Mouse (Mus musculus) heart, adult 18-20 months (tissue): Measurements from ENCODE around the gene Gm49369. TPM values are rescaled to one million over a fixed set of nuclear protein-coding genes. Genes with fewer than 3 reads are reported as not detected.
"Not testable (repeated sequence)": the region's sequence is repeated elsewhere in the genome, so short reads cannot be mapped to it uniquely, and the experiment has no call there.

Source experiments
- DNase-seq, 2 experiments: peaks; one replicate each; pipeline ENCODE4 v3.0.0; 2021 to 2022; ENCODE audit warnings: mixed read lengths in 1 of 2
- total RNA-seq, 2 experiments: library from RNA; stranded (reverse); gene quantifications; 2 replicates each; pipeline ENCODE4 v1.2.3; 2021

The Gm49369 gene
- total RNA-seq, 2 experiments from 2014 or later = 2.1 to 2.2 TPM

DNA sequence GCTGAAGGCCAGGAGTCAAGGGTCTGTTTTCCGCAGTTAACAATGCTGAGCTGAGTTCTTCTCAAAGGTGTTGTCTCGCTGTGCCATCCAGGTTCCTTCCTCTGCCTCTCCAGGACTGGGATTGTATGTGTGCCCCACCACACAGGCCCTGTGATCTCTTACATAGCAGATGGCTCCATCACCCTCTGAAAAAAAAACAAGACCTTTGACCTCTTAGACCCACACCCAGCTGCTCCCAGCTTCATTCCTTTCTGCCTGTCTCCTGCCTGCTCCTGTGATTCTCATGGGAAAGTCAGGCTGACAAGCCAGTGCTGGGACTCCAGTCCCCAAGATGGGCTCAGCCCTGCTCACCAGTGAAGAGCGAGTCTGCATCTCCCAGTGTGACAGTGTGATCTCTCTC is 54.0 kb downstream of the Gm49369 start:
- DNase-seq = no peak

DNA sequence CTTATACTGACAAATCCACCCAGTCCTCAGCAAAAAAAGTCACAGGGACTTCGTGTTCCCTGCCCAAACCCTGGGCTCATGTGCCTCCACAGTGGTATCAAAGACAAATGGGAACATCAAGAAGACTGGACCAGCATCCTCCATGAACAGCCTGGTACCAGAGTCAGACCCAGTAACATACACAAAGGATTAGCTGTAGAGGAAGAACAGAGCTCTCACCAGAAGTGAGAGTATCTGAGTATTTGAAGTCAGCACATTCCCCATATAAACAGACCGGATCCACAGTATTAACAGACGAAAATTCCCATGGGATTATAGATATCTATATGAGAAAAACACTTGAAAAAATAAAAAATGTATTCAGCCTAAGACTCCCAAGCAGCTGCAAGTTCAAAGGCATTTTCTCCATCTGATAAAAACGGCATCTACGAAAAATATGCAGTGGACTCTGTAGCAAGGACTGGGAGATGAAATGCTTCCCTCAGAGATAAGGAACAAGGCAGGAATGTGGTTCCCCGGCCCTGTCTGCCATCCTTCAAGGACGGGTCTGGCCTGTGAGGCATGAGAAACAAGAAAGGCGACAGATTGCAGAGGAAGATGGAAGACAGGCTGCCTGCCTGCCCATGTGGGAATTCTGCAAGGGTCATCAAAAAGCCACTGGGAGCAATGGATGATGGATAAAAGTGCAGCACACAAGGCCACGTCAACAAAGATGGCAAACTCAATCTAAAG is 55.6 kb downstream of the Gm49369 start:
- DNase-seq = no peak

DNA sequence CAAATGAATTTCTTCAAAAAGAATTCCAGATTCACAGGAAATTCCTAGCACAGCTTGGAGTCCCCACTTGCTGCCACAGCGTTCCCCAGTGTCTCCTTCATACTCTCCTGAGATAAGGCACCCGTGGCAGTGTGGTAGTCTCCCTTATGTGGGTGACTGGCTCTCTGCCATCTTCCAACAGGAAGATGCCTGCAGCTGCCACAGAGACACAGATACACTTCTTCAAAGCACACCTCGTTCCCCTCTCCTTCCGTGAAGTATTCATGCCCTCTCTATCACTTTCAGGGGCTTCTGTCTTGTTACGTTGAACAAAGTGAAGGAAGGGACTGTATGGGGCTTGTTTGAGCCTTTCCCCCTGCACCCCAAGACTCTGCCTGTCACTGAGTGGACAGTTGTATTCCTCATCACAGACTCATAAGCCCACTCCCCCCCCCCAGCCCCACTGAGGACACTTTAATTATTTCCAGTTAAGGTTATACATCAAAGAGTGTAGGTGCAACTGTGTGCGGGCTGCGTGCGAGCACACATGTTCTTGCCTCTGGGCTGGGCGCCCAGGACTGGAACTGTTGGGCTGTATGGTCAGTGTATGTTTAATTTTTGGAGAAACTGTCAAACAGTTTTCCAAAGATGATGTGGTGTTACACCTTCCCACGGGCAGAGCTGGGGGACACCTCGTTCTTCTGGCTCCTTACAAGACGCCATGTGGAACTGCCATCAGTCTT is 58.9 kb downstream of the Gm49369 start:
- no peak for DNase-seq

DNA sequence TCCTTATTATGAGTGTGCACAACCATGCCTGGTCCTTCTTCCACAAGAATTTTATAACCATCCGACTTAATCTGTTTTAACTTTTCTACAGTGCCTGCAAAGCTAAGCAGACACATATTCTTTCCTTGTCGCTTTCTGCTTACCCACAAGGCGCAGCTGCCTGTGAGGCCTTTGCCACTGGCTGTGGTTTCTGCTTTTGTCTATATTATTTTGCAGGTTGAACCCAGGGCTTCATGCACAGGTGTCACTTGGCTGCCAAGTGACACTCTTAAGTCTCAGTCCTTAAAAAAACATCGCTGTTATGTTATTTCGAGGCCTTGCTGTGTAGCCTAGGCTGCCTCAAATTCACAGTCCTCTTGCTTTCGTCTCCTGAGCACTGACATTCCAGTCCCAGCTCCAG is 59.8 kb downstream of the Gm49369 start:
- no peak for DNase-seq

DNA sequence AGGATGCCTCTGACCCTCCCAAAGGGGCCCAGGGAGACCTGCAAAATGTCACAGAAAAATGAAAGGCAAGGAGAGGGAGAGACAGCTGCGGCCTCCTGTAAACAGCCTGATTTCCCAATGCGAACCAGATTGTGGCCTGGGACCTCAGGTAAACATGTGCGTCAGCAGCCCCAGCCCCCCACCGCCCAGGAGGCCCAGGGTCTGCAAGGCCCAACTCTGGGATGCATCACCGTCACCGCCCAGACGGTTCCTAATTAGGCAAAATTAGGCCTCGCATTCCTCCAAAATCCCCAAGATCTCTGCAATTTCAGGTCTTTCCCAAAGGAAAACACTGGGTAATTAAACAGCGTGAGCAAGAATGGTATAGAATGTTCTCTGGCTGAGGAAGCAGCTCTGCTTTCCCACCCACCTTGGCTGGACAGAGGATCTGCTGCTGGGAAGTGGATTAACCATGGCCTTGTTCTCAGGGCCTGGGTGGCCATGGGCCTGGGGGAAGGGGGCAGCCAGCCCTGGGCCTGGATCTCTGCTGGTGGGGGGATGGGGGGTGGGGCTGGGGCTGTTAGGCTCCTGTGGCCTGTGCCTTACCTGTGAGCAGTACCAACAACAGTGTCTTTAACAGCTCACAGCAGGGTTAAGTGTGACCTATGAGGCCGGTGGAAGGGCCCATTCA is 60.7 kb downstream of the Gm49369 start:
- DNase-seq = not testable (repeated sequence)

Other genes with a start within 250 kb of the Gm49369 start
- not detected for gene Gm39115, start 246.6 kb downstream of the Gm49369 start, total RNA-seq
- not detected for gene Gm45337, start 238.1 kb downstream of the Gm49369 start, total RNA-seq
- gene Gm29735, start 225.6 kb downstream of the Gm49369 start, total RNA-seq = not detected
- not detected for gene Gm4553, start 216.9 kb downstream of the Gm49369 start, total RNA-seq
- gene Krtap5-2, start 206.7 kb downstream of the Gm49369 start, total RNA-seq = not detected
- gene Gm10153, start 192.3 kb downstream of the Gm49369 start, total RNA-seq = not detected
- not detected for gene Krtap5-3, start 181.3 kb downstream of the Gm49369 start, total RNA-seq
- not detected for gene Gm7579, start 170.8 kb downstream of the Gm49369 start, total RNA-seq
- not detected for gene Krtap5-5, start 152.7 kb downstream of the Gm49369 start, total RNA-seq
- gene Gm40460, start 141.6 kb downstream of the Gm49369 start, total RNA-seq = not detected
- not detected for gene Gm2431, start 124.3 kb downstream of the Gm49369 start, total RNA-seq
- not detected for gene Gm4559, start 108.3 kb downstream of the Gm49369 start, total RNA-seq
- not detected for gene Krtap5-1, start 85.5 kb downstream of the Gm49369 start, total RNA-seq
- gene Krtap5-4, start 79.1 kb downstream of the Gm49369 start, total RNA-seq = not detected
- gene Ifitm10, start 8.9 kb downstream of the Gm49369 start, total RNA-seq = 1 to 10 TPM; 2.0 to 2.2 TPM
- gene Ctsd, start 5.4 kb upstream of the Gm49369 start, total RNA-seq = 1,000 to 10,000 TPM in 1 of 2 experiments, 100 to 1,000 TPM in 1; 997 to 1,066 TPM
- gene Syt8, start 52.2 kb upstream of the Gm49369 start, total RNA-seq = not detected
- 1 to 10 TPM; 1.8 to 2.6 TPM for gene Tnni2, start 59.1 kb upstream of the Gm49369 start, total RNA-seq
- gene Lsp1, start 78.1 kb upstream of the Gm49369 start, total RNA-seq = 10 to 100 TPM; 24.7 to 33.1 TPM
- under 1 TPM in 1 of 2 experiments, not detected in 1; 0.67 TPM for gene Tnnt3, start 116.2 kb upstream of the Gm49369 start, total RNA-seq
- gene Mrpl23, start 150.0 kb upstream of the Gm49369 start, total RNA-seq = 10 to 100 TPM; 12.2 to 29.0 TPM